Mouse (Mus musculus) neural tube, embryonic 12.5 days (tissue): ENCODE results near the gene Tmem121. TPM values are rescaled to one million over a fixed set of nuclear protein-coding genes. Genes with fewer than 3 reads are reported as not detected.

Source experiments
- ATAC-seq: fragments of 200-750 bp; cut with Nextera tagmentation; 2 replicates; pipeline ENCODE4 v1.8.0; 2017; ENCODE audit warnings: low read depth, mild to moderate bottlenecking, moderate TSS enrichment, moderate library complexity; ENCODE audit not compliant: low FRiP score
- H3K27ac ChIP-seq: fragments of 300-500 bp; sonication (generic); 2 replicates; pipeline ENCODE4 v1.5.1; 2016
- H3K27me3 ChIP-seq: fragments of 300-500 bp; sonication (generic); replicated peaks from 2 replicates; pipeline ENCODE4 v1.6.1; 2016; ENCODE audit warnings: mild to moderate bottlenecking
- H3K36me3 ChIP-seq: fragments of 300-500 bp; sonication (generic); 2 replicates; pipeline ENCODE4 v1.6.1; 2016; ENCODE audit warnings: mild to moderate bottlenecking
- H3K4me1 ChIP-seq: fragments of 300-500 bp; sonication (generic); 2 replicates; pipeline ENCODE4 v1.6.1; 2016
- H3K4me2 ChIP-seq: fragments of 300-500 bp; sonication (generic); replicated peaks from 2 replicates; pipeline ENCODE4 v1.6.1; 2016; ENCODE audit warnings: mild to moderate bottlenecking
- H3K4me3 ChIP-seq: fragments of 300-500 bp; sonication (generic); 2 replicates; pipeline ENCODE4 v1.5.1; 2016
- H3K9ac ChIP-seq: fragments of 300-500 bp; sonication (generic); 2 replicates; pipeline ENCODE4 v1.6.1; 2016; ENCODE audit warnings: mild to moderate bottlenecking
- H3K9me3 ChIP-seq: fragments of 300-500 bp; sonication (generic); 2 replicates; pipeline ENCODE4 v1.6.1; 2016; ENCODE audit warnings: mild to moderate bottlenecking
- WGBS: fragments of 180-500 bp; shearing (Covaris S2); methylation state at CpG from one replicate; pipeline ENCODE4 v1.1.7; 2016; 5-methylcytosine and 5-hydroxymethylcytosine counted together
- polyA plus RNA-seq: library from polyadenylated mRNA; unstranded; fragments of >200 nt; fragmentation: Nextera tagmentation; extraction: Ambion mirVana; gene quantifications from 2 replicates; pipeline ENCODE4 v1.2.1, GENCODE M21; 2016

Tmem121 gene
- polyA plus RNA-seq, 1 experiment from 2014 or later, result 23.5 TPM

DNA sequence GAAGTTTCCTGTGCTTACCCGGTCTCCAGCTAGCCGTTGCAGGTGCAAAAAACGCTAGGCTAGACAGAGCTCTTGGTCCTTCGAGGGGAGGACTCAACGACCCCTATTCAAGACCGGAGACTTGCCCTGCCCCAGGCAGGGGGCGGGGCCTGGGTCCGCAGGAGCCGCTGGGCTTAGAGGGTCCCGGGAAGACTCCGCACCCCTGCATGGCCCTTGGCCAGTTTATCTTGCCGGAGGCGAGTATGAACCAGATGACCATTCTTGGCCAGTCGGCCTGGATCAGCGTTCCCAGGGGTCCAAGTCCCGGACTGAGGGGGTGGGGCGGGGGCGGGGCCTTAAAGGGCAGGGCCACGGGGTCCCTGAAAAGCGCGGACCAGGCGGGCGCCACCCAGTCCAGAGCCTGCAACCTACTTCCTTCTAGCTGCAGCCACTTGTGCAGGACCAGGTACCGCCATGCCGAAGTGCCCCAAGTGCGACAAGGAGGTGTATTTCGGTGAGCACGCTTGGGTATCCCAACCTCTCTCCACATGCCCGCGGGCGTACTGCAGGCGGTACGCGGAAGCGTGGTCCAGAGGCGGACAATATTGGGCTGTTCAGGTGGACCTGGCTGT is 34.0 kb upstream of the Tmem121 start:
- peaks cover 35% of the 10 kb centered on the region for H3K4me1 ChIP-seq
- 1% methylated on average over 36 of the region's 36 CpGs for WGBS
- peak overlapping the region; percentile 35 for H3K4me3 ChIP-seq
- H3K27me3 ChIP-seq, result peaks cover 37% of the 10 kb centered on the region
- no peaks in the 10 kb centered on the region for H3K9me3 ChIP-seq
- no peaks in the 10 kb centered on the region for H3K36me3 ChIP-seq
- ATAC-seq, result no peak
- H3K4me2 ChIP-seq, result peak overlapping the region; percentile 79
- H3K9ac ChIP-seq, result peak overlapping the region; percentile 7
- H3K27ac ChIP-seq, result no peak overlapping the region

DNA sequence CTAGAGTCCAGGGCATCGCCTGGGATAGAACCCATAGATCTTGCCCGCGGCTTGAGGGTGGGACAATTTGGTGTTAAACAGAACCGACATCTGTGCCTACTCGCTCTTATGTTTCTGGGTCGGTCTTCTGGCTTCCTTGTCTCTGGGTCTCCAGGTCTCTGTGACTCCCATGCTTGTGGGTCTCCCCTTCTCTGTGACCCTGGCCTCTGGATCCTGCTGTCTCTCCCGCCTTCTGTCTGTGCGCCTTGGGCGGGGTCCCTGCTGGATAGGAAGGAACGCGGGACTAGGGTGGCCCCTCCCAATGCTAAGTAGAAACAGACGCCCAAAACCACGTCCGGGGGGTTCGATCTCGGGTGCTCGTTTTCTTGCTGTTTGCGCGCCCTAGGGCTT is 33.5 kb upstream of the Tmem121 start:
- no peak for ATAC-seq
- Histone ChIP-seq H3K27me3 (peaks cover 37% of the 10 kb centered on the region), H3K4me2 (peak overlapping the region; percentile 79), H3K9me3 (no peaks in the 10 kb centered on the region), H3K4me1 (peaks cover 40% of the 10 kb centered on the region), H3K36me3 (no peaks in the 10 kb centered on the region), H3K4me3 (peak overlapping the region; percentile 35), H3K9ac (peak overlapping the region; percentile 7; the same call in 1 of the 2 replicates), H3K27ac (no peak overlapping the region)
- WGBS, result 26% methylated on average over 19 of the region's 19 CpGs

- Histone ChIP-seq H3K4me2 (no peak overlapping the region), H3K4me3 (no peak overlapping the region), H3K9ac (no peak overlapping the region), H3K36me3 (no peaks in the 10 kb centered on the region), H3K27me3 (peaks cover 37% of the 10 kb centered on the region), H3K27ac (no peak overlapping the region), H3K9me3 (no peaks in the 10 kb centered on the region), H3K4me1 (peaks cover 40% of the 10 kb centered on the region)
- ATAC-seq, result no peak
- WGBS, result 79% methylated on average over 6 of the region's 6 CpGs
Observed at GRCm38 (mm10) chr12:113152991-113153525, 32.7 kb upstream of the Tmem121 start.

GRCm38 (mm10) chr12:113153971-113154370 is 31.8 kb upstream of the Tmem121 start:
- Histone ChIP-seq H3K4me1 (peaks cover 36% of the 10 kb centered on the region), H3K4me3 (no peak overlapping the region), H3K27me3 (peaks cover 37% of the 10 kb centered on the region), H3K9me3 (no peaks in the 10 kb centered on the region), H3K36me3 (no peaks in the 10 kb centered on the region), H3K9ac (no peak overlapping the region), H3K4me2 (no peak overlapping the region), H3K27ac (no peak overlapping the region)
- 90% methylated on average over 7 of the region's 7 CpGs for WGBS
- no peak for ATAC-seq

DNA sequence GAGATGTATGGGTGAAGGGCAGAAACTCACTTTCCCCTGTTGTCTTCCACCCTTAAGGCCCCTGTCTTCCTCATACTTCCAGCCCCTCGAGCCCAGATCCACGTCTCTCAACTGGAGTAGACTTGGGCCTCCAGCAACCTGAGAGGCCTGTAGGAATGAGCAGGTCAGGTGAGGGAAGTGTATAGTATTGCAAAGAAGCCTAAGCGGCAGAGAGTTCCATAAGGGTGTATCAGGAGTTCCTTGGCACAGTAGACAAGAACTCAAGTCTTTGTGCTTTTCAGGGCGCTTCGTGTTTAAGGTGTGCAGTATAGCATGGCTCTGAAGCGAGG is 31.0 kb upstream of the Tmem121 start:
- no peak for ATAC-seq
- H3K36me3 ChIP-seq, result peaks cover 1% of the 10 kb centered on the region; the same call in 1 of the 2 replicates
- H3K4me3 ChIP-seq, result peak overlapping the region; percentile 29; the same call in 1 of the 2 replicates
- peaks cover 37% of the 10 kb centered on the region for H3K27me3 ChIP-seq
- 81% methylated on average over 6 of the region's 6 CpGs for WGBS
- 0 out of 2 replicates have a peak overlapping the region, but pooled peaks have one; percentile 57 for H3K9ac ChIP-seq
- H3K9me3 ChIP-seq, result no peaks in the 10 kb centered on the region
- H3K4me1 ChIP-seq, result peaks cover 33% of the 10 kb centered on the region
- H3K4me2 ChIP-seq, result peak overlapping the region; percentile 67
- H3K27ac ChIP-seq, result no peak overlapping the region

- Histone ChIP-seq H3K27ac (peak overlapping the region; percentile 38; the same call in 1 of the 2 replicates), H3K9me3 (no peaks in the 10 kb centered on the region), H3K4me3 (peak overlapping the region; percentile 29), H3K36me3 (peaks cover 6% of the 10 kb centered on the region; the same call in 1 of the 2 replicates), H3K4me2 (peak overlapping the region; percentile 67), H3K9ac (peak overlapping the region; percentile 57), H3K4me1 (peaks cover 33% of the 10 kb centered on the region), H3K27me3 (peaks cover 32% of the 10 kb centered on the region)
- peak; percentile 9 for ATAC-seq
- 4% methylated on average over 32 of the region's 32 CpGs for WGBS
Observed at GRCm38 (mm10) chr12:113155076-113155771, 30.5 kb upstream of the Tmem121 start.

DNA sequence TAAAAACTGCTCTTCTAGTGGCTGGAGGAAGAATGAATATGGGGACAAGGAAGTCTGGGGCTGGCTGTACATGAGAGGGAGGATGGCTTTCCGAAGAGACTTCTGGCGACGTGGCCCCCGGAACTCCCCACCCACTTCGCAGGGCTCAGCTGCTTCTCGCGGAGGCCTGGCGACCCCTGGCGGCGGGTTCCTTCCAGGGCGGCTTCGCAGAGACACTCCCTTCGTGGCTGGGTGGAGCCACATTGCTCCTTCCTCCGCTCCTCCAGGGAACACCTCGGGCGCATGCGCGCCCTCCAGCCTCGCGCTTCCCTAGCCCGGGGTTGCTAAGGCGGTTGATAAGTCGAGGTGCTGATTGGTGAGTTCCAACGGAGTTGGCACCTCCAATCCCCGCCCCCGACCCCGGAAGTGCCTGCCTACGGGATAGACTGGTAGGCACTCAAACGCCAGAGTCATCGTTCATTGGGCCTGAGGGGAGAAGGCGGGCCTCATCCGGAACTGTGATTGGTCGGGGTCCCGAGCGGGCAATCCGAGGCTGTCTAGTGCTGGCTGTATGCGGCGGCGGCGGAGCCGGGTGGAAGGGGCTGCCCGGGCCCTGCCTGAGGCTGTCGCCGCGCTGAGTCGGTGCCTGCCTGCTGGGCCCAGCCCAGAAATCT is 29.7 kb upstream of the Tmem121 start, which contains the start of gene Tedc1:
Gene Tedc1 (plus strand): TSS at position 535 of the 653 bp plus-strand sequence.
- Histone ChIP-seq H3K4me2 (peak within 1 kb of the TSS; percentile 83), H3K27ac (peak within 1 kb of the TSS; percentile 38; the same call in 1 of the 2 replicates), H3K9me3 (no peaks in the 10 kb centered on the region), H3K4me3 (peak within 1 kb of the TSS; percentile 58), H3K36me3 (peaks cover 7% of the 10 kb centered on the region; the same call in 1 of the 2 replicates), H3K4me1 (peaks cover 33% of the 10 kb centered on the region), H3K27me3 (peaks cover 26% of the 10 kb centered on the region), H3K9ac (peak within 1 kb of the TSS; percentile 57)
- under 1% methylated on average over 46 of the region's 46 CpGs for WGBS
- ATAC-seq, result peak; percentile 96

- Histone ChIP-seq H3K36me3 (peaks cover 12% of the 10 kb centered on the region; the same call in 1 of the 2 replicates), H3K9me3 (no peaks in the 10 kb centered on the region), H3K9ac (peak overlapping the region; percentile 57), H3K27ac (no peak overlapping the region), H3K4me1 (peaks cover 29% of the 10 kb centered on the region), H3K4me2 (peak overlapping the region; percentile 83), H3K27me3 (peaks cover 23% of the 10 kb centered on the region), H3K4me3 (peak overlapping the region; percentile 58)
- no peak for ATAC-seq
- 0% methylated on average over 23 of the region's 23 CpGs for WGBS
Observed at GRCm38 (mm10) chr12:113156540-113156929, 29.2 kb upstream of the Tmem121 start.

DNA sequence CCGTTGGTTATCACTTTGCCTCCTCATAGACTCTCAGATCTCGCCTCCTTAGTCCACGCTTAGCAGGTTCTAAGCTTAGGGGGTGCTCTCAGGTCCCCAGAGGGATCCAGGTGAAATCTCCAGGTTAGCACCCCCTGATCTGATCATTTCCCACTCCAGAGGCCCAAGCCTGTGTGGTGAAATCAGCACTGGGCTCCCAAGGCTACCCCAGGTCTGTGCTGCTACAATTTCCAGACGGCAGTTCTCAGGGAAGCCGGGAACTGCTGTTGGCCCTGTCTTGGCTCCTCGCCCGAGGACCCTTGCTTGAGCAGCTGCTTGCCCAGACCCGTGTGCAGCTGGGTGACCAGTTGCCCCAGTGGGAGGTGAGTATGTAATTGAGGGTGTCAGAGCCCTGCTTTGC is 28.7 kb upstream of the Tmem121 start:
- WGBS, result 34% methylated on average over 8 of the region's 8 CpGs
- Histone ChIP-seq H3K27ac (no peak overlapping the region), H3K36me3 (peaks cover 16% of the 10 kb centered on the region; the same call in 1 of the 2 replicates)

GRCm38 (mm10) chr12:113157521-113157920 is 28.2 kb upstream of the Tmem121 start:
- Histone ChIP-seq H3K36me3 (peaks cover 16% of the 10 kb centered on the region; the same call in 1 of the 2 replicates), H3K27ac (no peak overlapping the region), H3K27me3 (peaks cover 14% of the 10 kb centered on the region), H3K4me1 (peaks cover 19% of the 10 kb centered on the region), H3K9me3 (no peaks in the 10 kb centered on the region), H3K9ac (no peak overlapping the region; the same call in 1 of the 2 replicates), H3K4me3 (no peak overlapping the region), H3K4me2 (peak overlapping the region; percentile 83)
- WGBS, result 93% methylated on average over 8 of the region's 8 CpGs
- no peak for ATAC-seq

More for the DNA sequence above, 28.7 kb upstream of the Tmem121 start:
- Histone ChIP-seq H3K4me1 (peaks cover 24% of the 10 kb centered on the region), H3K9me3 (no peaks in the 10 kb centered on the region), H3K4me2 (peak overlapping the region; percentile 83), H3K9ac (peak overlapping the region; percentile 57; the same call in 1 of the 2 replicates), H3K4me3 (peak overlapping the region; percentile 58), H3K27me3 (peaks cover 19% of the 10 kb centered on the region)
- ATAC-seq, result no peak

DNA sequence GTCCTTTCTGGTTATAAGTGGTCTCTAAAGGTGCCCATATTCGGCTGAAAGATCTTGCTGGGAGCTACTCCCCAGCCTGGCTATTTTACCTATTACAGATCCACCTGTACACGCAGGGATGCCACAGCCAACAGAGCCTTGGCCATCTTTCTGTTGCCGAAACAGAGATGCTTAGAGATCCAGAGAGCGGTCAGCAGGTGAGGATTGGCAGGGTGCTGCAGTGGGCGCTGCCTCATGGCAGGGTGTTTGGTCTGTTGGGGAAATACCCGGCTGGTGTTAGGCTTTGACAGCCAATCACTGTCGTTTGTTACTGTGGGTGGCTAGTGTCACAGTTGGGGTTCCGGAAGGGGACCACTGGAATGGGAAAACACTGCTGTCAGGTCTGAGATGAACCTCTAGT is 27.8 kb upstream of the Tmem121 start:
- Histone ChIP-seq H3K27me3 (peaks cover 9% of the 10 kb centered on the region), H3K36me3 (peaks cover 17% of the 10 kb centered on the region; the same call in 1 of the 2 replicates), H3K27ac (no peak overlapping the region), H3K9me3 (no peaks in the 10 kb centered on the region), H3K4me1 (peaks cover 21% of the 10 kb centered on the region), H3K9ac (no peak overlapping the region), H3K4me2 (no peak overlapping the region), H3K4me3 (no peak overlapping the region)
- ATAC-seq, result no peak
- 90% methylated on average over 8 of the region's 8 CpGs for WGBS

- 73% methylated on average over 11 of the region's 11 CpGs for WGBS
- peaks cover 24% of the 10 kb centered on the region for H3K36me3 ChIP-seq
- H3K4me2 ChIP-seq, result no peak overlapping the region
- H3K27ac ChIP-seq, result no peak overlapping the region
- no peaks in the 10 kb centered on the region for H3K9me3 ChIP-seq
- no peak overlapping the region for H3K9ac ChIP-seq
- peak; percentile 60 for ATAC-seq
- peaks cover 5% of the 10 kb centered on the region; the same call in 1 of the 2 replicates for H3K4me1 ChIP-seq
- no peak overlapping the region for H3K4me3 ChIP-seq
- no peaks in the 10 kb centered on the region for H3K27me3 ChIP-seq
Observed at GRCm38 (mm10) chr12:113163561-113164006, 22.1 kb upstream of the Tmem121 start.
